Mouse (Mus musculus) gonadal fat pad, adult 2 months (tissue): Measurements from ENCODE around the gene Luc7l. TPM values are rescaled to one million over a fixed set of nuclear protein-coding genes. Genes with fewer than 3 reads are reported as not detected.
A peak's percentile ranks its signal among the peaks of the same experiment; 100 is the strongest.
"Not testable (repeated sequence)": the region's sequence is repeated elsewhere in the genome, so short reads cannot be mapped to it uniquely, and the experiment has no call there.

Experiments
- DNase-seq: peaks from one replicate; pipeline ENCODE4 v3.0.0-alpha.2; 2012; ENCODE audit warnings: low read depth
- polyA plus RNA-seq: library from polyadenylated mRNA; depleted of rRNA; stranded (reverse); fragments of >200 nt; gene quantifications from 2 replicates; pipeline ENCODE4 v1.2.3, GENCODE M21; 2012; rRNA removed

The Luc7l gene
- polyA plus RNA-seq, 1 experiment = 22.4 TPM

DNA sequence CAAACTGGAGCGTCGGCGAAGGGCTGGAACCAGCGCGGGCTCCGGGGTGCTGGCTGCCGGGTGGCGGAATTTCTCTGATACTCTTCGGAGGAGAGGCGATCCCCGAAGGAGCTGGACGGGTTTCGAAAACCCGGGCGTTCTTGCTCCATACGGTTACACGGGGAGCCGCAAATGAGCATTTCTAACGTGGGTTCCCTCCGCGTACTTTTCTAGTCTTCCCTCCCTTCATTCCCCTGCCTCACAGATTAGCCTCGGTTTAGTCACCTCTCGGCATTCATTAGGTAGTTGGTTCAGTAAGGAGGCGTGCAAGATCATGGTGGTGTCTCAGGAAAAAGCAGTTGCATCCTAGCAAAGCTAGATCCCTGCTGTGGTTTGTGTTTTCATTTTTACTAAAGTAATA lies 703 bp downstream of the Luc7l start:
- no peak for DNase-seq

DNA sequence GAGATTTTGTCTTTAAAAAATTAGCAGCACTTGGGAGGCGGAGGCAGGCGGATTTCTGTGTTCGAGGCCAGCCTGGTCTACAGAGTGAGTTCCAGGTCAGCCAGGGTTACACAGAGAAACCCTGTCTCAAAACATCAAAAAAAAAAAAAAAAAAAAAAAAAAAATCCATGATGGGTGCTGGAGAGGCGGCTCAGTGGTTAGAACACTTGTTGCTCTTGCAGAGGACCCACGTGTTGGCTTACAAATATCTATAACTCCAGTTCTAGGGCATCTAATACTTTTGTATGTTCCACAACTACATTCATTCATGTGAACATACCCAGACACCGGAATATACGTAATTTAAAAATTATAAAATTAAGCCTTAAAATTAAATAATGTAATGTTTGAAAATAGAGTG lies 2.6 kb downstream of the Luc7l start:
- no peak for DNase-seq

- DNase-seq = no peak
Measured at GRCm38 (mm10) chr17:26261826-26262225, 9.1 kb downstream of the Luc7l start.

DNA sequence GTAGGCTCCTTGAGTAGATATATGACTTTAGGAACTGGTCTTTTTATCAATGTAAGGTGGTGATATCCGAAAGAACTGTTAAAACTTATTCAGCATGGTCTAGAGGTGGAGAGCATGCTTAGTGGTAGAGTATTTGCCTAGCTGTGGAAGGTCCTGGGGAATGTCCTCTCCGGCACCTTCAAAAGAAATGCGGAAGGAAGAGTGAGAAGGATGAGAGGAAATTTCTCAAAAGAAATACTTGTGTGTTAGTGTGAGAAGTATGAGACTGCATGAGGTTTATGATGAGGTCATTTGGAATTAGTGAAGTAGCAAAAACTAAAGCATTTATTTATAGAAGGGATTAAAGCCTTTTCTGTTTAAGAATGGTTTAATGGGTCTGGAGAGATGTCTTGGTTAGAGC lies 9.7 kb downstream of the Luc7l start:
- DNase-seq = no peak

DNA sequence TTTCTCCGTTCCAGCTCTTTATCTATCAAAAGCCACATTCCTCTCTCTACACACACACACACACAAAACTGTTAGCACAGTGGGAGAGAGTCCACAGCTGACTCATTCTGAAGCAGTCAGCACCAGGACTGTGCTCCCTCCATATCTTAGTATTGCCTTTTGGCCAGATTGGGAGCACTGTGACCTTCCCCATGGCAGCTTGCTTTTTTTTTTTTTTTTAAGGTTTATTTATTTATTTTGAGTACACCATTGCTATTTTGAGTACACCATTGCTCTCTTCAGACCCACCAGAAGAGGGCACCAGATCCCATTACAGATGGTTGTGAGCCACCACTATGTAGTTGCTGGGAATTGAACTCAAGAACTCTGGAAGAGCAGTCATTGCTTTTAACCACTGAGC lies 16.2 kb downstream of the Luc7l start:
- DNase-seq = no peak

DNA sequence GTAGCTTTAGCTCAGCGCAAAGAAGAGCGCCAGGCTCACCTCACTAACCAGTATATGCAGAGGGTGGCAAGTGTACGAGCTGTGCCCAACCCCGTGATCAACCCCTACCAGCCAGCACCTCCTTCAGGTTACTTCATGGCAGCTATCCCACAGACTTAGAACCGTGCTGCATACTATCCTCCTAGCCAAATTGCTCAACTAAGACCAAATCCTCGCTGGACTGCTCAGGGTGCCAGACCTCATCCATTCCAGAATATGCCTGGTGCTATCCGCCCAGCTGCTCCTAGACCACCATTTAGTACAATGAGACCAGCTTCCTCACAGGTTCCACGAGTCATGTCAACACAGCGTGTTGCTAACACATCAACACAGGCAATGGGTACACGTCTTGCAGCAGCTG lies 16.9 kb downstream of the Luc7l start:
- not testable (repeated sequence) for DNase-seq

- peak; percentile 77 for DNase-seq
Measured at GRCm38 (mm10) chr17:26272586-26272985, 19.9 kb downstream of the Luc7l start.

DNA sequence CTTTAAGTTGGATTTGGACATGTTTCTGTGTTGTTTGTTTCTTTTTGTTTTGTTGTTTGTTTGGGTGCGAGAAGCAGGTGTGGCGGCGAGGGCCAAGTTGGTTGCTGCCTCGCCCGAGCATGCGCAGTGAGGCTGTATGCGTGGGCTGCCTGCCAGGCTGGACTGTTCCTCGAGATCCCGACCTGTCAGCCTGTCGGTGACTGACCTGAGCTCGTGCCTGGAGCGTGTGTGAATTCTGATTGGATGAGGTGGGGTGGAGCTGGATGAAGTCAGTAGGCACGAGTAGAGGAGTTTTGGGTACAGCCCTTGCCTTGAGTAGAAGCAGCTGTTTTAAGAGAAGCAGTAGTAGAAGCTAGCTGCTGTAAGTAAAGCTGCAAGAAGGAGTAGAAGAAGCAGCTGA lies 23.2 kb downstream of the Luc7l start:
- DNase-seq = no peak

DNA sequence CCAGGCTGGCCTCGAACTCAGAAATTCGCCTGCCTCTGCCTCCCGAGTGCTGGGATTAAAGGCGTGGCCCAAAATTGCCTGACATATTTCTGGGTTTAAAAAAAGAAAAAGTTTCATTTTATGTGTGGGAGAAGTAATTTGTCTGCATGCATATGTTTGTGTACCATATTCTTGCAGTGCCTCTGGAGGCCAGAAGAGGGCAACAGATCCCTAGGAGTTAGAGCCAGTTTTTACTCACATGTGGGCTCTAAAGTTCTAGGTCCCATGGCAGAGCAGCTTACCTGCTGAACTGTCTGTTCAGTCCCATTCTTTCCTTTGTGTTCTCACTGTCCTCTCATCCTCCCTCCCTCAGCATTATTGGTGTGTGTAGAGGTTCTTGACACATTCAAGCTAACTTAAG lies 24.0 kb downstream of the Luc7l start:
- DNase-seq = no peak

DNA sequence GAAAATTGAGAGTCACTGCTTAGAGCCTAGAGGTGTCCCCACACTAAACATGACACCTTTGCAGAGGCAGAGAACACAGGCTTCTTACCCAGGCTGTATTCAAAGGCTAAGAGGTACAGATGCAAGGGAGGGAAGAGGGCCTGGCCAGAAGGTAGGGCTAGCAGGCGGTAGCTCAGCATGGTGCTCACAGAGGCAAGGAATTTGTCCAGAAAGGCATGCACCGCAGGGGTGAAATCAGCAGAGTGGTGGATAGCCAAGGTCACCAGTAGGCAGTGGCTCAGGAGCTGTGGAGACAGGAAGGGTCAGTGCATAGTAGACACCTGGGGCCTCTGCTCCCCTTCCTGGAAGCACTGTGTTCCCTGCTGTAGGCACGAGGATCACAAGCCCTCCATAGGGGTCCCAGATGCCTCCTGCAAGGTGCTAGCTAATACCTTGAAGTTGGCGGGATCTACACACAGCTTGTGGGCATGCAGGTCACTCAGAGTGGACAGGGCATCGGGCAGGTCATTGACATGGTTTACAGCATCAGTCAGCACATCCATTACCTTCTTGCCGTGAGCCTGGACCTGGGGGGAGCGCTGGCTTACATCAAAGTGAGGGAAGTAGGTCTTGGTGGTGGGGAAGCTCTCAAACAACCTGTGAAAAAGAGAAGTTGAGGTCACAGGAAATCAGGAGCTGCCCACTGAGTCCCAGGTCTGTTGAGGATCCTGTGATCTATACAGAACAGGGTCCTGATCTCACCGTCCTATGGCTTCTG lies 33.7 kb downstream of the Luc7l start:
- DNase-seq = no peak

- no peak for DNase-seq
Measured at GRCm38 (mm10) chr17:26289475-26289874, 36.8 kb downstream of the Luc7l start.

DNA sequence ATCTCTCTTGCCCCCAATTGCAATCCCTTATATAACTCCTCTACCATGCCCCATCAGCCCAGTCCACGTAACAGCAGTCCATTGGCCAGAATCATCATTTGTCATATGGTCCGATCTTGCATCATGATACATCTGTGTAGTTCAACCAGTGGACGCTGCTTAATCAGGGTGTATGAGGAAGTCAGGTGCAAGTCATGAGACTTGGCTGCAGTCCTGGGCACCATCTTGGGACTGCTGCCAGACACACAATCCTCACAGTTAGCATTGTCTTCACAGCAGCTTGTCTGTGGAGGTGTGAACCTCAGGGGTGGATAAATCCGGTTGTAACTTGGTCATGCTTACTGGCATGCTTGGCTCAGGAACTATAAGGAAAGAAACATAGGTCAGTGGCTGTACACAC lies 45.6 kb downstream of the Luc7l start:
- DNase-seq = not testable (repeated sequence)

DNA sequence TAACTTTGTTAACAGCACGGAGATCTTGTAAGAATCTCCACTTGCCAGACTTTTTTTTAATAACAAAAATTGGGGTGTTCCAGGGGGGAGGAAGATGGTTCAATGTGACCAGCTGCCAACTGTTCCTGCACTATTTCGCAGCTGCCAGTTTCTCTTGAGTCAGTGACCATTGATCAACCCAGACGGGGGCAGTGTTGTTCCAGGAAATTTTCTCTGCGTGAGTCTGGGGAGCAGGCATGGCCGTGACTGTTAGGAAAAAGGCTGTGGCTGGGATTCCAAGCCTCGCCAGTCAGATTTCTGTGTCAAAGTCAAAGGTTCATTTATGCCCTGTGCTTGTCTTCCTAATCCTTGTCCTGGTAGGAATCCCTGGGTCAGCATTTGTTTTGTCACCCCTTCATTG lies 61.6 kb downstream of the Luc7l start:
- DNase-seq = no peak

GRCm38 (mm10) chr17:26315474-26315873 lies 62.8 kb downstream of the Luc7l start:
- no peak for DNase-seq

DNA sequence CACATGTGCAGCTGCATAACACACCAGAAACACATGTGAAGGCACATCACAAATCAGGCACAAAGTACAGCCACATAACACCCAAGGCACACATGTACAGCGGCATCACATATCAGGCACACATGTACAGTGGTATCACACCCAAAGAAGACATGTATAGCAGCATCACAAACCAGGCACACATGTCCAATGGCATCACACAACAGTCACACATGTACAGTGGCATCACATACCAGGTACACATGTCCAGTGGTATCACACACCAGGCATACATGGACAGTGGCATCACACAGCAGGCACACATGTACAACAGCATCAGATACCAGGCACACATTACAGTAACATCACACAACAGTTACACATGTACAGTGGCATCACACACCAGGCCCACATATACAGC lies 65.7 kb downstream of the Luc7l start:
- no peak for DNase-seq

Other genes starting within 250 kb of the Luc7l start
- 29.9 and 35.0 TPM in 2 replicates for gene Rab11fip3, start 183.3 kb upstream of the Luc7l start, polyA plus RNA-seq
- gene Decr2, start 162.6 kb upstream of the Luc7l start, polyA plus RNA-seq = 24.3 and 24.4 TPM in 2 replicates
- gene Nme4, start 157.3 kb upstream of the Luc7l start, polyA plus RNA-seq = 7.2 and 9.4 TPM in 2 replicates
- 65.0 and 70.0 TPM in 2 replicates for gene Tmem8, start 139.6 kb upstream of the Luc7l start, polyA plus RNA-seq
- 75.3 and 86.7 TPM in 2 replicates for gene Mrpl28, start 129.4 kb upstream of the Luc7l start, polyA plus RNA-seq
- gene Axin1, start 114.2 kb upstream of the Luc7l start, polyA plus RNA-seq = 16.8 and 19.5 TPM in 2 replicates
- 0.15 TPM in 1 of 2 replicates, not detected in the other for gene Pdia2, start 53.8 kb upstream of the Luc7l start, polyA plus RNA-seq
- gene Rgs11, start 49.9 kb upstream of the Luc7l start, polyA plus RNA-seq = 27.1 and 28.9 TPM in 2 replicates
- 3.2 and 3.3 TPM in 2 replicates for gene Arhgdig, start 45.1 kb upstream of the Luc7l start, polyA plus RNA-seq
- 67.7 and 87.0 TPM in 2 replicates for gene Fam234a, start 8.7 kb upstream of the Luc7l start, polyA plus RNA-seq
- gene Neurl1b, start 161.9 kb downstream of the Luc7l start, polyA plus RNA-seq = 7.2 and 13.0 TPM in 2 replicates